Mouse (Mus musculus) forebrain, embryonic 15.5 days (tissue): ENCODE results near the gene Ppp1r37. TPM values are rescaled to one million over a fixed set of nuclear protein-coding genes. Genes with fewer than 3 reads are reported as not detected.

Experiments
- ATAC-seq: fragments of 200-750 bp; cut with Nextera tagmentation; replicated peaks from 2 replicates; pipeline ENCODE4 v1.8.0; 2017; ENCODE audit warnings: mild to moderate bottlenecking, moderate TSS enrichment, moderate library complexity
- H3K27ac ChIP-seq: fragments of 300-500 bp; sonication (generic); replicated peaks from 2 replicates; pipeline ENCODE4 v1.5.1; 2015; ENCODE audit warnings: mild to moderate bottlenecking, inconsistent platforms
- H3K27me3 ChIP-seq: fragments of 300-500 bp; sonication (generic); 2 replicates; pipeline ENCODE4 v1.6.1; 2015; ENCODE audit warnings: inconsistent platforms
- H3K36me3 ChIP-seq: fragments of 300-500 bp; sonication (generic); 2 replicates; pipeline ENCODE4 v1.6.1; 2015; ENCODE audit warnings: mild to moderate bottlenecking, inconsistent platforms
- H3K4me1 ChIP-seq: fragments of 300-500 bp; sonication (generic); 2 replicates; pipeline ENCODE4 v1.6.1; 2015; ENCODE audit warnings: inconsistent platforms
- H3K4me2 ChIP-seq: fragments of 300-500 bp; sonication (generic); replicated peaks from 2 replicates; pipeline ENCODE4 v1.6.1; 2015; ENCODE audit warnings: mild to moderate bottlenecking, inconsistent platforms
- H3K4me3 ChIP-seq: fragments of 300-500 bp; sonication (generic); 2 replicates; pipeline ENCODE4 v1.5.1; 2015; ENCODE audit warnings: mild to moderate bottlenecking, inconsistent platforms
- H3K9ac ChIP-seq: fragments of 300-500 bp; sonication (generic); replicated peaks from 2 replicates; pipeline ENCODE4 v1.6.1; 2015; ENCODE audit warnings: mild to moderate bottlenecking, inconsistent platforms
- H3K9me3 ChIP-seq: fragments of 300-500 bp; sonication (generic); 2 replicates; pipeline ENCODE4 v1.6.1; 2016; ENCODE audit warnings: inconsistent platforms
- WGBS: fragments of 180-500 bp; shearing (Covaris S2); methylation state at CpG from one replicate; pipeline ENCODE4 v1.1.7; 2015; ENCODE audit warnings: mixed read lengths; 5-methylcytosine and 5-hydroxymethylcytosine counted together
- polyA plus RNA-seq: library from polyadenylated mRNA; unstranded; fragments of >200 nt; fragmentation: Nextera tagmentation; extraction: Ambion mirVana; gene quantifications from 2 replicates; pipeline ENCODE4 v1.2.1, GENCODE M21; 2015

Gene Ppp1r37
- polyA plus RNA-seq, 1 experiment from 2014 or later = 40.5 TPM

- WGBS = 93% methylated on average over 7 of the region's 7 CpGs
- H3K27me3 ChIP-seq = peaks cover 46% of the 10 kb centered on the region
- no peak for ATAC-seq
- no peak overlapping the region for H3K4me2 ChIP-seq
- H3K4me1 ChIP-seq = peaks cover 7% of the 10 kb centered on the region; the same call in 1 of the 2 replicates
- H3K9ac ChIP-seq = no peak overlapping the region
- no peaks in the 10 kb centered on the region for H3K9me3 ChIP-seq
- no peak overlapping the region for H3K27ac ChIP-seq
- no peak overlapping the region for H3K4me3 ChIP-seq
- H3K36me3 ChIP-seq = no peaks in the 10 kb centered on the region
These were observed 76.3 kb downstream of the Ppp1r37 start for GRCm38 (mm10) chr7:19486549-19486948.

GRCm38 (mm10) chr7:19485488-19485887 is 77.4 kb downstream of the Ppp1r37 start:
- ATAC-seq = no peak
- Histone ChIP-seq H3K9me3 (no peaks in the 10 kb centered on the region), H3K4me2 (no peak overlapping the region), H3K27ac (no peak overlapping the region), H3K9ac (no peak overlapping the region), H3K36me3 (no peaks in the 10 kb centered on the region), H3K4me3 (no peak overlapping the region), H3K4me1 (0 out of 2 replicates have a peak, but pooled peaks cover 6% of the 10 kb centered on the region), H3K27me3 (peaks cover 36% of the 10 kb centered on the region)
- WGBS = 83% methylated on average over 1 of the region's 1 CpGs

DNA sequence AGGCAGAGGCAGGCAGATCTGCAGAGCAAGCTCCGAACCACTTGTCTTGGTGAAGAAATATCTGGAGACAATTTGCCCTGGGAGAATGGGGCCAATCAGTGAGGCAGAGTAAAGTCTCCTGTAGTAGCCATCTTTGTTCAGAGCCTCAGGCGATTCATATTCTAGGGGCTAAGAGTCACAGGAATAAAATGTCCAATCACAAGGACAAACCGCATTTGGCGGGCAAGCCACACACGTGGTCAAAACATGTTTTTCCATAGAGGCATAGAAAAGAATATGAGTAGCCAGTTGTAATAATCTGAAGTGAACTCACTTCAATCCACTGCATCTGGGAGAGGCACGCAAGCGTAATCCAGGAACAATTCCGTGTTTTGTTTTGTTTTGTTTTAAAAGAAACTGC is 79.6 kb downstream of the Ppp1r37 start:
- Histone ChIP-seq H3K4me1 (no peaks in the 10 kb centered on the region), H3K9ac (no peak overlapping the region), H3K9me3 (no peaks in the 10 kb centered on the region), H3K27ac (no peak overlapping the region), H3K36me3 (no peaks in the 10 kb centered on the region), H3K4me3 (no peak overlapping the region), H3K4me2 (no peak overlapping the region), H3K27me3 (peaks cover 20% of the 10 kb centered on the region)
- 80% methylated on average over 8 of the region's 8 CpGs for WGBS
- ATAC-seq = no peak

Other genes starting within 250 kb of the Ppp1r37 start
- 94.6 and 95.4 TPM in 2 replicates for gene Ercc1, start 218.3 kb downstream of the Ppp1r37 start, polyA plus RNA-seq
- 23.9 and 24.0 TPM in 2 replicates for gene Cd3eap, start 203.6 kb downstream of the Ppp1r37 start, polyA plus RNA-seq
- 2.6 and 2.7 TPM in 2 replicates for gene Ppp1r13l, start 203.3 kb downstream of the Ppp1r37 start, polyA plus RNA-seq
- 22.8 and 24.2 TPM in 2 replicates for gene Ercc2, start 181.1 kb downstream of the Ppp1r37 start, polyA plus RNA-seq
- gene Klc3, start 159.0 kb downstream of the Ppp1r37 start, polyA plus RNA-seq = 2.2 and 2.3 TPM in 2 replicates
- 0.19 and 0.31 TPM in 2 replicates for gene Ckm, start 158.3 kb downstream of the Ppp1r37 start, polyA plus RNA-seq
- gene Mark4, start 104.3 kb downstream of the Ppp1r37 start, polyA plus RNA-seq = 18.3 and 18.8 TPM in 2 replicates
- 0.17 and 0.29 TPM in 2 replicates for gene Exoc3l2, start 99.7 kb downstream of the Ppp1r37 start, polyA plus RNA-seq
- gene Bloc1s3, start 54.7 kb downstream of the Ppp1r37 start, polyA plus RNA-seq = 4.9 and 5.4 TPM in 2 replicates
- 35.3 and 43.0 TPM in 2 replicates for gene Trappc6a, start 54.7 kb downstream of the Ppp1r37 start, polyA plus RNA-seq
- 0.66 and 0.75 TPM in 2 replicates for gene Nkpd1, start 45.2 kb downstream of the Ppp1r37 start, polyA plus RNA-seq
- gene Zfp296, start 14.2 kb upstream of the Ppp1r37 start, polyA plus RNA-seq = 0.19 and 0.57 TPM in 2 replicates
- gene Gemin7, start 14.5 kb upstream of the Ppp1r37 start, polyA plus RNA-seq = 124 and 127 TPM in 2 replicates
- 61.3 and 64.9 TPM in 2 replicates for gene Clasrp, start 41.4 kb upstream of the Ppp1r37 start, polyA plus RNA-seq
- 2.6 and 2.7 TPM in 2 replicates for gene Relb, start 66.4 kb upstream of the Ppp1r37 start, polyA plus RNA-seq
- gene Clptm1, start 102.0 kb upstream of the Ppp1r37 start, polyA plus RNA-seq = 92.4 and 99.6 TPM in 2 replicates
- not detected in 2 replicates for gene Apoc2, start 114.9 kb upstream of the Ppp1r37 start, polyA plus RNA-seq
- not detected in 2 replicates for gene Gm44805, start 118.3 kb upstream of the Ppp1r37 start, polyA plus RNA-seq
- not detected in 2 replicates for gene Apoc4, start 118.4 kb upstream of the Ppp1r37 start, polyA plus RNA-seq
- 1.2 TPM in 2 replicates for gene Apoc1, start 129.6 kb upstream of the Ppp1r37 start, polyA plus RNA-seq
- 236 and 265 TPM in 2 replicates for gene Apoe, start 136.1 kb upstream of the Ppp1r37 start, polyA plus RNA-seq
- 137 and 147 TPM in 2 replicates for gene Tomm40, start 152.4 kb upstream of the Ppp1r37 start, polyA plus RNA-seq
- 42.6 and 45.3 TPM in 2 replicates for gene Nectin2, start 187.4 kb upstream of the Ppp1r37 start, polyA plus RNA-seq
- gene Bcam, start 207.9 kb upstream of the Ppp1r37 start, polyA plus RNA-seq = 6.8 TPM in 2 replicates
- gene Cblc, start 233.7 kb upstream of the Ppp1r37 start, polyA plus RNA-seq = not detected in 2 replicates